Mouse (Mus musculus) myocyte (in vitro differentiated cells): ENCODE measurements around the gene Hoxa13.

Experiments
- CEBPB ChIP-seq: IDR thresholded peaks from 2 replicates; pipeline ENCODE4 v1.6.1; 2011; ENCODE audit warnings: mild to moderate bottlenecking, moderate library complexity; ENCODE audit not compliant: poor library complexity, insufficient read depth, severe bottlenecking
- MAX ChIP-seq: IDR thresholded peaks from one replicate; pipeline ENCODE4 v1.6.1; 2011; ENCODE audit warnings: low read depth, mild to moderate bottlenecking, control low read depth
- MYOG ChIP-seq, 3 experiments: IDR thresholded peaks; one replicate each; pipeline ENCODE4 v1.6.1; 2011; ENCODE audit warnings: control low read depth in 2 of 3, low read depth in 2 of 3, mild to moderate bottlenecking in 2 of 3; ENCODE audit not compliant: insufficient read length in 2 of 3, control insufficient read depth in 1 of 3, insufficient read depth in 1 of 3
- TCF3 ChIP-seq: IDR thresholded peaks from one replicate; pipeline ENCODE4 v1.6.1; 2011; ENCODE audit warnings: low read depth, control low read depth; ENCODE audit not compliant: insufficient read length

DNA sequence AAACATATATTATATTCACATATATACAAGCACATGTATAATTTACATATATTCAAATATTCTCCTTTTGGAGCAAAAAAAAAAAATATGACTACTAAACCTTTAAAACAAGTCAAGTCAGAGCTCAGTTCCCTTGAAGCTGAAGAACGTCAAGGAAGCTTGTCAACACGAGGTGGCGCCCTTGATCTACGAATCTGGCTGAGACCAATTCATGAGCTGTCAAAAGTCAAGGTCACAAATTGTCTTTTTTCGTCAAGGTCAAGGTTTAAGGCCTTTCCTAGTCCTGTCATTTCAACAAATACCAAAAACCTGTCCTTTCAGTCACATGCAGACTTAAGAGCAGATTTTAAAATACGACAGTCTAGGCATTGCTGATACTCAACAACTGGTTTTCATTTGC is 3.7 kb downstream of the Hoxa13 start:
- TF ChIP-seq CEBPB (no peak), TCF3 (no peak), MYOG (IDR thresholded peaks at IDR 0.05; ENCODE audit: control insufficient read depth in 1 of 3, insufficient read depth in 1 of 3, insufficient read length in 2 of 3, low read depth in 2 of 3) (no peak), MAX (no peak)
